Mouse (Mus musculus) Patski (cell line): ENCODE measurements around the gene Unc45a. TPM values are rescaled to one million over a fixed set of nuclear protein-coding genes. Genes with fewer than 3 reads are reported as not detected.

ENCODE experiments used
- ATAC-seq: fragments of 100-300 bp; one replicate; pipeline ENCODE4 v1.8.0; 2021
- CTCF ChIA-PET: fragments of 350-600 bp; sonication (Branson Sonifier 250); formaldehyde crosslinking; loops from one replicate; lab custom pipeline; 2022; ENCODE audit warnings: inconsistent platforms; lab: Charles Lee
- POLR2A ChIA-PET: fragments of 350-600 bp; sonication (Branson Sonifier 250); formaldehyde crosslinking; loops from one replicate; lab custom pipeline; 2022; ENCODE audit warnings: antibody characterized with exemption, inconsistent platforms; lab: Charles Lee
- DNase-seq: peaks from one replicate; pipeline ENCODE4 v3.0.0-alpha.2; 2011; ENCODE audit warnings: low read depth, low spot score
- H3K27me3 ChIP-seq: fragments of 371-371 bp; one replicate; pipeline ENCODE4 v1.5.1; 2021
- CTCF ChIP-seq: fragments of 100-300 bp; IDR thresholded peaks from one replicate; pipeline ENCODE4 v1.5.1; 2021
- in situ Hi-C: fragments of 300-500 bp; cut with MboI; formaldehyde crosslinking; loops from 3 replicates; pipeline ENCODE4 v1.11.1; 2018; ENCODE audit warnings: low pct_unique_long_range_greater_than_20kb, mixed read lengths
- polyA plus RNA-seq: library from polyadenylated mRNA; unstranded; gene quantifications from one replicate; pipeline ENCODE4 v1.2.3, GENCODE M21; 2021

The Unc45a gene
- polyA plus RNA-seq, 1 experiment from 2014 or later = 71.3 TPM

- no peaks in the 10 kb centered on the region for H3K27me3 ChIP-seq
- DNase-seq (no peak), ATAC-seq (no peak)
- ChIA-PET CTCF (no interaction called here), POLR2A (no interaction called here)
- TF ChIP-seq CTCF = no peak
- in situ Hi-C loops = no loop called here
Observed at GRCm38 (mm10) chr7:80276374-80276773, 64.4 kb downstream of the Unc45a start.

Other genes starting within 250 kb of the Unc45a start
- 679 TPM for gene Idh2, start 225.6 kb downstream of the Unc45a start, polyA plus RNA-seq
- gene Sema4b, start 154.2 kb downstream of the Unc45a start, polyA plus RNA-seq = 55.3 TPM
- gene Cib1, start 108.2 kb downstream of the Unc45a start, polyA plus RNA-seq = 120 TPM
- 4.0 TPM for gene Gdpgp1, start 108.1 kb downstream of the Unc45a start, polyA plus RNA-seq
- gene Ttll13, start 94.6 kb downstream of the Unc45a start, polyA plus RNA-seq = 0.73 TPM
- gene Ngrn, start 79.8 kb downstream of the Unc45a start, polyA plus RNA-seq = 37.2 TPM
- gene Vps33b, start 71.4 kb downstream of the Unc45a start, polyA plus RNA-seq = 24.6 TPM
- gene Prc1, start 46.6 kb downstream of the Unc45a start, polyA plus RNA-seq = 93.8 TPM
- 11.5 TPM for gene Rccd1, start 16.6 kb downstream of the Unc45a start, polyA plus RNA-seq
- 78.7 TPM for gene Hddc3, start 2.1 kb upstream of the Unc45a start, polyA plus RNA-seq
- gene Man2a2, start 30.4 kb upstream of the Unc45a start, polyA plus RNA-seq = 129 TPM
- 5.6 TPM for gene Fes, start 46.9 kb upstream of the Unc45a start, polyA plus RNA-seq
- 120 TPM for gene Furin, start 64.4 kb upstream of the Unc45a start, polyA plus RNA-seq
- gene Blm, start 194.1 kb upstream of the Unc45a start, polyA plus RNA-seq = 6.0 TPM